Mouse (Mus musculus): ENCODE measurements around the gene Metap1d.

DNA sequence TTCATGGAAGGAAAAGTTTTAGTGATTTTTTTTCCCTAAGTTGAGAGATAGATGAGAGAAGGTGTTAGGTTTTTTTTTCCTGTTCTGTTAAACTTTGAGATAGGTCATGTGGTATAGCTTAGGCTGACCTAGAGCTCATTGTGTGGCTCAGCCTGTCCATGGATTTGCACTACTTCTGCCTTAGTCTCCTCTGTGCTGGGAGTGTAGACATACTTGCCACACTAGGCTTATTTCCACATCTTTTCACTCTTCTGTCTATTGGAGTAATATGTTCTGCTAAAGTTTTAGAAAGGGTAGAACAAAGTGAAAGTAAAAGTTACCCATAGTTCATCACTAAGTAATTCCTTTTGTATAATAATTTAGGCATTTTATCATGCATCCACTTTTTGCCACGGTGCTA, 47.5 kb upstream of the Metap1d start:
- no peak for TF ChIP-seq CTCF (IDR thresholded peaks at IDR 0.05; ENCODE audit: low read depth)
- no peak for TF ChIP-seq EP300 (optimal IDR thresholded peaks at IDR 0.05)

All from stomach, postnatal 0 days (tissue).